Mouse (Mus musculus) inflammation-experienced regulatory T-cells (primary cell): ENCODE measurements around the gene Szrd1. TPM values are rescaled to one million over a fixed set of nuclear protein-coding genes. Genes with fewer than 3 reads are reported as not detected.

Experiments
- polyA plus RNA-seq, 2 experiments: library from polyadenylated mRNA; unstranded; fragments of 100-300 nt; shearing (Covaris generic); gene quantifications; one replicate each; pipeline ENCODE4 v1.2.1; 2017

Gene Szrd1
- 10 to 100 TPM; 51.2 to 51.9 TPM for polyA plus RNA-seq

DNA sequence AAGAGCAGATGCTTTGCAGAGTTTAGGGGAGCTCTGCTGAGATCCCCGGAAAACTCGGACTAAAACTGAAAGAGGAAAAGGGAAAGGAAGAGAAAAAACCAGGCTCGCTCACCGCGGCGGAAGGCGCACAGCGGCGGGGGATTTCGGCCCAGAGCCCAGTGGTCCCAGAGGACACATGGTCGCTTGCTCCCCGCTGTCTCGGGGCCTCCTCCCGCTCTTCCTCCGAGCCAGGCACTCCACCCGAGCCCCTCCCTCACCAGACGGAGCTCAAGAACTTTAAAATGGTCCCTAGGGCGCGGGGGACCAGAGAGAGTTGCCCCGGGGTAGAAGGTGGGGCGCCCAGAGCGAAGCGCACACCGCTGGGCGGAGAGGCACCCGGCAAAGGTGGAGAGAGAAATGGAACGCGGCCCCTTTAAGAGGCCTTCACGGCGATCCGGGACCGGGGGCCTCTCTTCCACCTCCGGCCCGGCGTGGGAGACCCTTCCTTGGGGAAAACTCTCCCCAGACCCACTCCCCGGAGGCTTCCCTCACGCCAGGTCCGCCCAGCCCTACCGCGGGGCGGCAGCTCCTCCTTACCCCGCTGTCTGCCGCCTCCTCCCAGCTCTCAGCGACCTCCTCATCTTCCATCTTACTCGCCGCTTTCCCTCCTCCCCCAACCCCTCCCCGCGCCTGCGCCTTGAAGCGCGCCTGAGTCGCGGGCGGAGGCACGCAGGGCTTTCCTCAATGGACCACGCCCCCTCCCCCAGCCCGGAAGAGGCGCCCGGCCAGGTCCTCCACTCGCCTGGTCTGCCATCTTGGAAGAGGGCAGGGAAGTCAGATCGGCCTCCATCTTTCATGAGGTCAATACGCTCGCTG is at the start of gene Szrd1:
Gene Szrd1 (minus strand): TSS at position 660 of the 855 bp plus-strand sequence.

DNA sequence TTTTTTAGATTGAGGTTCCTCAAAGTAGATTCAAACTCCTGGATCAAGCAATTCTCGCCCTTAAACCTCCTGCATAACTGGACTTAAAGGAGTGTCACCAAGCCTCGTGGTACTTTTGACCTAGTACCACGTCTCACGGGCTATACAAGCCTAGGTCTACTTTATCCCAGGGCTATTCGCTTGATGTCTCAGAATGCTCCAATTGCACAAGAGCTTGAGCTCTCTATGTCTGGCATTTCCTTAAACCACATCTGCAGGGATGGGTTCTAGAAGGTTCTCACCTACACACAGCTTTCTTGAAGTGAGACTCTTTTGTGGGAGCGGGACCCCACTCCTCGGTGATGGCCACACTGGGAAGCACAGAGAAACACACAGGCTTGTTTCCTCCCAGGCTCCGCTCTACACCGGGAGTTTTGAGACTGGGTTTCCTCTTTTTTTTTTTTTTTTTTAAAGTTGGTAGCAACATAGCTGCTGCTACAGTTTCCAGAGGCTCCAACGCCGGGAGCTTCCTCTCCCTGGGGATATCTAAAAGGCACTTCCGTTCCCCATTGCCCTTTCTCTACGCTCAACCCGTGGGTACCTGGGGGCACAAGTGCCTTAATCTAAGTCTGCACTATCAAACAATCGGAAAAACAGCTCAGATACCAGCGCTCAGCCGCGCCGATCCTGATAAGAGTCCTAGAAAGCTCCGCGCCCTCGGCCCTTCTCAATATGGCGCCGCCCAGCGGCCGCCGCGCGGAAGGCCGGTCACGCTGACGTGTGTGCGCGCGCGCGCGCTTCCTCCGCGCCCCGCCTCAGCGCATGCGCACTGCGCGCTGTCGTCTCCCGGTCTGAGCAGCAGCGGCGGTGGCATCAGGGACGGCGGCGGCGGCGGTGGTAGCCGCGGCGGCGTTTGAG is 7.8 kb upstream of the Szrd1 start, which contains the start of gene Fbxo42:
Gene Fbxo42 (plus strand): TSS at position 802 of the 897 bp plus-strand sequence.

DNA sequence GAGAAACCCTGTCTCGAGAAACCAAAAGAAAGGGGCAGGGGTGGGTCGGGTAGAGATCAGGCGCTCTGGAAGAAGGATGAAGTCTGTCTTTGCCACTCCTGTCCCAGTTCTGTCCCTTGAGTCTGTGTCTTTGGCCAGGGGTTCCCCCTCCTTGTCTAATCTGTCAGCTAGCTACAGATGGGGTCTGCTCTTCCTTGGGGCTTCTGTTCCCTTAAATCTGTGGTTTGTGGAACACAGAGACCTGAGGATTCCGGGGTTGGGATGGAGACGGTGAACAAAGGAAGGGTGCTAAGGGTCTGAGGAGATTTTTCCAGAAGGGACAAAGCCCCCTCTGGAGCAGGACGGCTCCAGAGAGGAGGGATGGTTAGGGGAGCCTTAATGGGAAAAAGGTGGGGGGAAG is 51.5 kb downstream of the Szrd1 start, which contains the start of gene Spata21:
Gene Spata21 (plus strand): TSS at position 301 of the 400 bp plus-strand sequence.

DNA sequence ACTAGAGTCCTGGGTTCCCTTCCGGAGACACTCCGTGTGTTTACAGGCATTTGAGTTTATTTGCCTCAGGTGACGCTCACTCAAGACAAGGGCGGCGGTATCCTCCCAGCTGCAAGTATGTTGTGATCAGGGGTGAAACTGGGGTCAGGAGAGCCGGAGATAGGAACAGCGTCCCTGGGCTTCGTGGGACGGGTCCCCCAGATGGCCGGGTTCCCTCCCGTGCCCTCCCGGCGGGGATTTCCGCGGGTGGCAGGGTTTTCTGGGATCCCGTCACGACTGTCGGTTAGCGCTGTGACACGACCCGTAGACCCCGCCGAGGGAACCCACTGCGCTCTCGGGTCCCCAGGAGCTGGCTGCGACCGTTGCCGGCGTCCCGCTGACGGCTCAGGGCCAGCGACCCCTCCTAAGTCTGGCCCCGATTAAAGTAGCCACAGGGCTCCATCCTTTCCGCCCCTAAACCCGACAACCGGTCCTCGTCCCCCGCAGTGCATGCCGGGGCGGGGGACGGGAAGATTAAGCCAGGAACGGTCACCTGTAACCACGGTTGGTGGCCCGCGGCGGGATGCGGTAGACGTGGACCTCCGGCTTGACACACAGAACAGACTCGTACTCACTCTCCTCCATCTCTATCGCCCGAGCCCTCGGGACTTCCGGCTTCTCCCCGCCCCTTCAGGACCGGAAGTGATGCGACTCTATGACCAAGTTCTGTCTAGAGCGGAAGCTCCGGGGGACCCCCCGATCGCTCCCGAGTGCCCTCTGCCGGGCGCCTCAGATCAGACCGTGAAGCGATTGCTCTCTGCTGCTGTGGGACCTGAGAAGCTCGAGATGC is 61.7 kb downstream of the Szrd1 start, which contains the start of gene Necap2:
Gene Necap2 (minus strand): TSS at position 677 of the 829 bp plus-strand sequence.

Other genes starting within 250 kb of the Szrd1 start
- gene Padi2, start 233.4 kb downstream of the Szrd1 start, polyA plus RNA-seq, result 10 to 100 TPM; 10.2 to 21.8 TPM
- gene Sdhb, start 178.6 kb downstream of the Szrd1 start, polyA plus RNA-seq, result 100 to 1,000 TPM; 222 to 250 TPM
- 10 to 100 TPM; 50.3 to 53.5 TPM for gene Atp13a2, start 152.9 kb downstream of the Szrd1 start, polyA plus RNA-seq
- under 1 TPM in 1 of 2 experiments, not detected in 1; 0.75 TPM for gene Mfap2, start 129.4 kb downstream of the Szrd1 start, polyA plus RNA-seq
- gene Crocc, start 79.2 kb downstream of the Szrd1 start, polyA plus RNA-seq, result 1 to 10 TPM; 6.0 to 9.1 TPM
- gene Necap2, start 61.4 kb downstream of the Szrd1 start, polyA plus RNA-seq, result 100 to 1,000 TPM; 127 to 136 TPM
- 1 to 10 TPM in 1 of 2 experiments, under 1 TPM in 1; 0.60 to 2.0 TPM for gene Spata21, start 51.4 kb downstream of the Szrd1 start, polyA plus RNA-seq
- gene Fbxo42, start 8.1 kb upstream of the Szrd1 start, polyA plus RNA-seq, result 10 to 100 TPM; 23.2 to 24.0 TPM
- 1 to 10 TPM; 3.4 to 4.1 TPM for gene Rsg1, start 74.2 kb upstream of the Szrd1 start, polyA plus RNA-seq
- gene Arhgef19, start 99.7 kb upstream of the Szrd1 start, polyA plus RNA-seq, result 1 to 10 TPM in 1 of 2 experiments, under 1 TPM in 1; 0.14 to 1.0 TPM
- gene Epha2, start 161.5 kb upstream of the Szrd1 start, polyA plus RNA-seq, result under 1 TPM in 1 of 2 experiments, not detected in 1; 0.36 TPM
- gene Fam131c, start 228.4 kb upstream of the Szrd1 start, polyA plus RNA-seq, result not detected